Mouse (Mus musculus): ENCODE data around the gene Ciart.

- TF ChIP-seq CTCF (IDR thresholded peaks at IDR 0.05; ENCODE audit: low read depth, low read length) = no peak
- no peak for TF ChIP-seq POLR2AphosphoS5 (IDR thresholded peaks at IDR 0.05; ENCODE audit: insufficient replicate concordance, low read depth, low read length)
- TF ChIP-seq GATA1 (IDR thresholded peaks at IDR 0.05; ENCODE audit: borderline replicate concordance, low read length) = no peak
These were observed 20.2 kb upstream of the Ciart start for GRCm38 (mm10) chr3:95902373-95902625.
